Mouse (Mus musculus) forebrain, postnatal 0 days (tissue): ENCODE results near the gene Homez. TPM values are rescaled to one million over a fixed set of nuclear protein-coding genes. Genes with fewer than 3 reads are reported as not detected.

Experiments
- ATAC-seq: fragments of 200-750 bp; cut with Nextera tagmentation; 2 replicates; pipeline ENCODE4 v1.8.0; 2017; ENCODE audit warnings: mild to moderate bottlenecking, moderate library complexity
- DNase-seq: peaks from one replicate; pipeline ENCODE4 v3.0.0-alpha.2; 2015
- H3K27ac ChIP-seq: fragments of 300-500 bp; sonication (generic); 2 replicates; pipeline ENCODE4 v1.5.1; 2014; ENCODE audit warnings: low read depth, mild to moderate bottlenecking, antibody characterized with exemption, low read length, moderate library complexity, mixed read lengths
- H3K27me3 ChIP-seq: fragments of 300-500 bp; sonication (generic); 2 replicates; pipeline ENCODE4 v1.6.1; 2014; ENCODE audit warnings: mild to moderate bottlenecking, low read length, mixed read lengths; ENCODE audit not compliant: insufficient read depth
- H3K36me3 ChIP-seq: fragments of 300-500 bp; sonication (generic); 2 replicates; pipeline ENCODE4 v1.6.1; 2014; ENCODE audit warnings: mild to moderate bottlenecking, moderate library complexity; ENCODE audit not compliant: insufficient read depth
- H3K4me1 ChIP-seq: fragments of 300-500 bp; sonication (generic); 2 replicates; pipeline ENCODE4 v1.6.1; 2014; ENCODE audit warnings: antibody characterized with exemption; ENCODE audit not compliant: insufficient read depth
- H3K4me2 ChIP-seq: fragments of 300-500 bp; sonication (generic); 2 replicates; pipeline ENCODE4 v1.6.1; 2014; ENCODE audit warnings: low read depth, mild to moderate bottlenecking, moderate library complexity
- H3K4me3 ChIP-seq: fragments of 300-500 bp; sonication (generic); 2 replicates; pipeline ENCODE4 v1.5.1; 2014; ENCODE audit warnings: low read depth, low read length, mixed read lengths
- H3K9ac ChIP-seq: fragments of 300-500 bp; sonication (generic); 2 replicates; pipeline ENCODE4 v1.6.1; 2014; ENCODE audit warnings: mild to moderate bottlenecking
- H3K9me3 ChIP-seq: fragments of 300-500 bp; sonication (generic); 2 replicates; pipeline ENCODE4 v1.6.1; 2016; ENCODE audit warnings: low read length
- CTCF ChIP-seq: sonication (generic); IDR thresholded peaks from 2 replicates; pipeline ENCODE4 v1.5.1; 2016; ENCODE audit warnings: antibody characterized with exemption, control low read depth, low read depth
- WGBS: fragments of 180-500 bp; shearing (Covaris S2); extraction: QIAGEN DNeasy Blood & Tissue Kit; methylation state at CpG from one replicate; pipeline ENCODE4 v1.1.7; 2014; 5-methylcytosine and 5-hydroxymethylcytosine counted together
- polyA plus RNA-seq: library from polyadenylated mRNA; unstranded; fragments of >200 nt; fragmentation: Nextera tagmentation; extraction: Ambion mirVana; gene quantifications from 2 replicates; pipeline ENCODE4 v1.2.1, GENCODE M21; 2015
- total RNA-seq: library from RNA; depleted of rRNA; stranded (reverse); fragments of >200 nt; gene quantifications from 2 replicates; pipeline ENCODE4 v1.2.3, GENCODE M21; 2014

The Homez gene
- total and polyA plus RNA-seq, 2 experiments from 2014 or later, result 6.9 to 7.1 TPM

DNA sequence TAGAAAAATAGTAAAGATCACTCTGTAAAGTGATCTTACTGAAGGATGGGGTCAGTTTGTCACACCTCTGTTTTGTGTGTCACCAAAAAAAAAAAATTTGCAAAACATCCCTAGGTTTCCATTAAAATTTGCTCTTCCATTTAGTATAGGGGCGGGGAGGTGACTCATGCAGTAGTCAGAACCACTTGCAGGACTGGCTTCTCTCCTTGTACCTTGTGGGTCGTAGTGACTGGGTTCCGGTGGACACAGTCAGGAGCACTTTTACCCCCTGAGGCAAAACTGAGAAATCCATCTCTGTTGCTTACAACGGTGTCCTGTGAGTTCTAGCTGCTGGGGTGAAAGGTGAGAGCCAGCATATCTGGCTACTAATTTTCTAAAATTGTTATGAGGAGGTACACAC is 32.9 kb upstream of the Homez start:
- H3K4me3 ChIP-seq, result no peak overlapping the region
- H3K4me1 ChIP-seq, result no peaks in the 10 kb centered on the region
- H3K4me2 ChIP-seq, result no peak overlapping the region
- no peaks in the 10 kb centered on the region for H3K9me3 ChIP-seq
- H3K36me3 ChIP-seq, result peaks cover 45% of the 10 kb centered on the region
- DNase-seq (no peak), ATAC-seq (no peak)
- no peaks in the 10 kb centered on the region for H3K27me3 ChIP-seq
- H3K9ac ChIP-seq, result no peak overlapping the region
- TF ChIP-seq CTCF, result no peak
- no peak overlapping the region for H3K27ac ChIP-seq
- 93% methylated on average over 4 of the region's 4 CpGs for WGBS

DNA sequence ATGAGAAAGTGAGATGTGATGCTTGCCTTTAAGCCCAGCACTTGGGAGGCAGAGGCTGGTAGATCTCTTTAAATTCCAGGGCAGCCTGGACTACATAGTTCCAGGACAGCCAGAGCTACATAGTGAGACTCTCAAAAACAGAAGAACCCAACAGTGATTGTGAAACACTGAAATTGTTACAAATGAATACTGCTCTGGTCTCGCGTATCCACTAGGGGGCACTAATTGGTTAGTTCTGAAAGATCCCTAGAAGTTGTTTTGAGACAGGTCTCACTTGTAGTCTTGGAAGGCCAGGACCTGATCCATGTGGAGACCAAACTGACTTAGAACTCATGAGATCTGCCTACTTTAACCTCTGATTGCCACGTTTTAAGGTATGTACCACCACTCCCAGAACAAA is 29.6 kb upstream of the Homez start:
- Histone ChIP-seq H3K4me1 (no peaks in the 10 kb centered on the region), H3K36me3 (peaks cover 43% of the 10 kb centered on the region), H3K9ac (no peak overlapping the region), H3K9me3 (no peaks in the 10 kb centered on the region), H3K4me3 (no peak overlapping the region), H3K27me3 (no peaks in the 10 kb centered on the region), H3K4me2 (no peak overlapping the region), H3K27ac (peak overlapping the region; percentile 15; the same call in 1 of the 2 replicates)
- WGBS, result 1% methylated on average over 3 of the region's 3 CpGs
- DNase-seq (peak; percentile 90), ATAC-seq (peak; percentile 82)
- TF ChIP-seq CTCF, result peak; percentile 89

DNA sequence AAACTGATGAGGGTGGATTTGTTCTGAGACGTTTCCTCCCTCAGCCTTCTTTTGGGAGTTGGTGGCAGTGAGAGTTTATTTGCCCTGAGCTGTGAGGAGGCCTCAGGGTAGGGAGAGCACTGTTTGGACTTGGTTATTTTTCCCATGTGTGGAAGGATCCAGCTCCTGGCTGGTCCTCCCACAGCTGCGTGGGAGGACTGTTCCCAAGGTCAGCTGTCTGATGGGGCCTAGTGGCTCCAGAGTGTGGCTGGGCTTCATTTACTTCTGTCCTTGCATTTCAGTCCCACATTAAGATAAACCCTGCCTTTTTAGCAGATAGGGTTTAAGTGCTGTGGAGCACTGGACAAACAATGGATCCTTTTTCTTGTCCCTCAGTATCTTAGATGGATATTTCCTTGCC is 26.7 kb upstream of the Homez start:
- no peak overlapping the region for H3K27ac ChIP-seq
- H3K27me3 ChIP-seq, result no peaks in the 10 kb centered on the region
- WGBS, result 71% methylated on average over 2 of the region's 2 CpGs
- TF ChIP-seq CTCF, result no peak
- H3K4me3 ChIP-seq, result no peak overlapping the region
- peaks cover 34% of the 10 kb centered on the region for H3K36me3 ChIP-seq
- H3K9me3 ChIP-seq, result no peaks in the 10 kb centered on the region
- H3K9ac ChIP-seq, result no peak overlapping the region
- no peak for ATAC-seq
- H3K4me2 ChIP-seq, result no peak overlapping the region
- H3K4me1 ChIP-seq, result no peaks in the 10 kb centered on the region
- DNase-seq, result no peak

DNA sequence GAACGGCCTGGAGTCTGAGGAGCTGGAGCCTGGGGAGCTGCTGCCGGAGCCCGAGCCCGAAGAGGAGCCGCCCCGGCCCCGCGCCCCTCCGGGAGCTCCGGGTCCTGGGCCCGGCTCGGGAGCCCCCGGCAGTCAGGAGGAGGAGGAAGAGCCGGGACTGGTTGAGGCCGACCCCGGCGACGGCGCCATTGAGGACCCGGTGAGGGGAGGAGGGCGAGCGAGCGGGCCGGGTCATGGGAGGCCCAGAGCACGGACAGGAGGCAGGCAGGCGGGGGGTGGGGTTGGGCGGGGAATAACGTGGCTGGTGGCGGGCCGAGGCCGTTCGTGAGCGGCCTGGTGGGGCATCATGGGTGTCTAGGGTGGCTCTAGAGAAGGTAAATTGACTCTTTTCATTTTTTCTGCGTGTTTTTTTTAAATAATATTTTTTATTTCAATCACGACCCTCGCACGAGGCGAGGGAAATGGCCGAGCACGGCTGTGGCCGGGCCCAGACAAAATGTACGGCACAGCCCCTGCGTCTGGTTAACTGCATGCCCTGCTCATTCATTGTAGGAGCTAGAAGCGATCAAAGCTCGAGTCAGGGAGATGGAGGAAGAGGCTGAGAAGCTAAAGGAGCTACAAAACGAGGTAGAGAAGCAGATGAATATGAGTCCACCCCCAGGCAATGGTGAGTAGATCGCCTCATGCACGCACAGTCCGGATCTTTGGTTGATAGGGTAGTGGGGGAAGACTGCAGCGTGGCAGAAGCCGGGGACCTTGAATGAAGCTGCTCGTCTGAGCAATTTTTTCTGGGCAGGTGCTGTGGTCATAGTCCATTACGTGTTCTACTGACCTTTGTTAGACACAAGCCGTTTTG is 23.8 kb upstream of the Homez start:
- Histone ChIP-seq H3K36me3 (peaks cover 34% of the 10 kb centered on the region), H3K27me3 (no peaks in the 10 kb centered on the region), H3K4me2 (peak overlapping the region; percentile 62), H3K4me3 (peak overlapping the region; percentile 98), H3K4me1 (no peaks in the 10 kb centered on the region), H3K9me3 (no peaks in the 10 kb centered on the region), H3K9ac (peak overlapping the region; percentile 99), H3K27ac (peak overlapping the region; percentile 98)
- under 1% methylated on average over 54 of the region's 54 CpGs for WGBS
- peak; percentile 72 for DNase-seq
- no peak for TF ChIP-seq CTCF
- peak; percentile 30 for ATAC-seq

DNA sequence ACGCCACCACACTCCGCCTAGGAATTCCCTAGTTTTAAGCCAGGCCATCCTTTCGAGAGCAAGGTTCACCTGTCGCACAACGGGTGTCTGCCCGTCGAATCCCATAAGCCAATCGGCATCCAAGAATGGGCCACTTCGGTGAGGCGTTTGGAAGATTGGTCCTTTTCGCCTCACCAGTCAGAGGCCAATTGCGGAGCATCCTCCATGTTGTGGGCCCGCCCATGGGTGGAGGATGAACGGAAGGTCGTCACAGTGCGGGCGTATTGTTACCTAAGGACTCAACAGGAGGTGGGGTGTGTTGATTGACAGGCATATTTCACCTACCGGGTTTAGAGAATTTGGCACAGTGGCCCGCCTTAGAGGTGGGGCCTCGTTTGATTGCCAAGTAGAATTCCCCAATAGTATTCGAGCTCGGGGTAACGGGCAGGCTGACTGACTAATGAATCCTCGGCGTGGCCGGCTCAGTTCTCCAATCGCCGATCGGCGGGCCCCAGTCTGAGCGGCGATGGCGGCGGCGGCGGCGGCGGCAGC is 23.0 kb upstream of the Homez start:
- WGBS, result under 1% methylated on average over 38 of the region's 38 CpGs
- H3K4me2 ChIP-seq, result peak overlapping the region; percentile 62
- peak overlapping the region; percentile 99 for H3K9ac ChIP-seq
- H3K4me3 ChIP-seq, result peak overlapping the region; percentile 98
- H3K36me3 ChIP-seq, result peaks cover 29% of the 10 kb centered on the region
- H3K9me3 ChIP-seq, result no peaks in the 10 kb centered on the region
- H3K4me1 ChIP-seq, result no peaks in the 10 kb centered on the region
- ATAC-seq (peak; percentile 97), DNase-seq (peak; percentile 99)
- TF ChIP-seq CTCF, result no peak; the same call in 1 of the 2 replicates
- peak overlapping the region; percentile 98 for H3K27ac ChIP-seq
- H3K27me3 ChIP-seq, result no peaks in the 10 kb centered on the region

DNA sequence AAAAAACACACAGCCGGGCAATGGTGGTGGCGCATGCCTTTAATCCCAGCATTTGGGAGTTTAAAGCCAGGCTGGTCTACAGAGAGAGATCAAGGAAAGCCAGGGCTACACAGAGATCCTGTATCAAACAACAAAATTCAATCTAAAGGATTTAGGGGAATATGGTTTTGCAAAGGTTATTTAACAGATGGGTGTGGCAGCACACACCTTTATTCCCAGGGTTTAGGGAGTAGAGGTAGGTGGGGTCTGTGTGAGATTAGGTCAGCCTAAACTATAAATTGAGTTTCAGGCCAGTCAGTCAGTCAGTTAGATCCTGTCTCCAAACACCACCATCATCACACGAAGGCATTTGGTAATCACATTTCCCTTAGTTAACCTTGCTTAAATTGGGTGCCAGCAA is 21.4 kb upstream of the Homez start, which contains the start of gene Pabpn1:
Gene Pabpn1, plus strand, starts transcription at position 301 of the 400 bp plus-strand sequence.
- H3K9ac ChIP-seq, result 0 out of 2 replicates have a peak within 1 kb of the TSS, but pooled peaks have one; percentile 22
- no peak for TF ChIP-seq CTCF
- ATAC-seq (no peak), DNase-seq (no peak)
- peak within 1 kb of the TSS; percentile 46 for H3K4me2 ChIP-seq
- no peaks in the 10 kb centered on the region for H3K9me3 ChIP-seq
- H3K27me3 ChIP-seq, result no peaks in the 10 kb centered on the region
- no peaks in the 10 kb centered on the region for H3K4me1 ChIP-seq
- peaks cover 21% of the 10 kb centered on the region for H3K36me3 ChIP-seq
- 93% methylated on average over 3 of the region's 3 CpGs for WGBS
- peak within 1 kb of the TSS; percentile 98 for H3K4me3 ChIP-seq
- H3K27ac ChIP-seq, result peak within 1 kb of the TSS; percentile 66

DNA sequence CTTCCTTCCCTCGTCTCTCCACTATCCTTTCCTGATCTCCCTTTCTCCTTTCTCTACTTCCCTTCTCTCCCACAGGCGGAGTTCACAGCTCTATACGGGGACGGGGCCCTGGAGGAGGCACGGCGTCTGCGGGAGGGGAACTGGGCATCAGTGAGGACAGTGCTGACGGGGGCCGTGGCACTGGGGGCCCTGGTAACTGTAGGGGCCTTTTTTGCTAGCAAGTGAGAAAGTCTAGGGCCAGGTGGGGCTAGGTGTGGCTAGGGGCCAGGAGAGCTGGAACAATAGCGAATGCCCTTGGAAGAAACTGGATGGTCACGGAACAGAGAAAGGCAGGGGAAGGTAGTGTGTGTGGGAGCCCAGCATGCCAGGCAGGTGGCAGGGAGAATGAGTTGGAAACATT is 14.5 kb upstream of the Homez start:
- H3K9ac ChIP-seq, result no peak overlapping the region
- no peak for ATAC-seq
- H3K27ac ChIP-seq, result no peak overlapping the region
- H3K9me3 ChIP-seq, result no peaks in the 10 kb centered on the region
- peaks cover 15% of the 10 kb centered on the region; the same call in 1 of the 2 replicates for H3K4me1 ChIP-seq
- H3K27me3 ChIP-seq, result no peaks in the 10 kb centered on the region
- H3K4me2 ChIP-seq, result no peak overlapping the region
- 96% methylated on average over 11 of the region's 11 CpGs for WGBS
- no peak for TF ChIP-seq CTCF
- no peak overlapping the region for H3K4me3 ChIP-seq
- no peak for DNase-seq
- peaks cover 17% of the 10 kb centered on the region for H3K36me3 ChIP-seq
